Mouse (Mus musculus) CD4-positive helper T cell, adult 2 months (primary cell): ENCODE results near the gene Slc51b.

Experiments used
- DNase-seq: peaks from one replicate; pipeline ENCODE4 v3.0.0-alpha.2; 2012; ENCODE audit warnings: low read depth, missing footprints, low spot score

The Slc51b gene

DNA sequence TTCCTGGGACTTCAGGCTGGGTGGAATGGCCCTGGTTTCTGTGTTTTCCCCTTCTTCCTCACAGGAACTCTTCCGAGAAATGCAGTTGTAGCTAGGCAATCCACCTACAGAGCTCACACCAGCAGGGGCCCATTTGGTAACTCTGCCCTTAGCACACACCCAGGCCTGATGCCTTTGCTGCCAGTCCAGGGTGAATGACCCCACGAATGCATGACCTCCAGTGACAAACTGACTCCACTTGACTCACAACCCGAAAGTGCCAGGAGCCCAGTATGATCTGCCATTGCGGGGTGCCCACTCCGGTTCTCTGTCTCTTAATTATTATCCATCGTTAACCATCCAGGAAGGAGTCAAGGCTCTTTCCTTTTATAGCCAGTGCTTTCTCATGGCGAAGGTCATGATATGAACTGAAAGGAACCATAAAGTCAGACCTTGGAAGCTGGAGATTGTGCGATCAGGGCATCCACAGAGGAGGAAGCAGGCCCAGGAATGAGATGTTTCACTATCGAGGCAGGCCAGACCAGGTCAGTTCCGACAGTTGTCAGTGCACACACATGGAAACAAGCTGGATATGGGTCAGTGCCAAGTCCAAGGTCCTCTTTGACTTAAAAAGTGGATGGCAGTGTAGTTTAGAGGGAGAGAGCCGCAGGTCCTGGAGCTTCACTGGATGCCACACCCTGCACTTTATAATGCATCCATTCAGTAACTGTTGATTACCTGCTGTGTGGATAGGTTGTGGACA lies at the start of gene Slc51b:
Slc51b (minus strand) TSS at position 196 of the 742 bp plus-strand sequence.
- no peak for DNase-seq

DNA sequence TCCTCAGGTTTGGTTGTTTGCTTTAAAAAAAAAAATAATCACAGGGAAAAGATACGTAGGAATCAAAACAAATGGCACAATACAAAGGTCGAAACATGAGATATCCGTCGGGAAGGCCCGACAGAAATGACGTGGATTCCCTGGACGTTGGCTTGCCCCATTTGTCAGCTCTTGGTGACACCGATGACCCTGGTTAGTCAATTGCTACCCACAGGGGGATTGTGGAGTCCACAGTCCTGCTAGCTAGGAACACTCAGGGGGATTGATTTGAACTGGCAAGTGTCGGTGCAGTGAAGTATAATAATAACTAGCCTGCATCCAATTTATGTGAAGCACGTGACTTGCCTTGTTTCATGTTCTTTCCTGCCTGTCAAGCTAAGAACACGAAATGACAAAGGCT lies 44.9 kb upstream of the Slc51b start:
- DNase-seq, result no peak

- DNase-seq, result no peak
Measured at GRCm38 (mm10) chr9:65465241-65465640, 42.5 kb upstream of the Slc51b start.

DNA sequence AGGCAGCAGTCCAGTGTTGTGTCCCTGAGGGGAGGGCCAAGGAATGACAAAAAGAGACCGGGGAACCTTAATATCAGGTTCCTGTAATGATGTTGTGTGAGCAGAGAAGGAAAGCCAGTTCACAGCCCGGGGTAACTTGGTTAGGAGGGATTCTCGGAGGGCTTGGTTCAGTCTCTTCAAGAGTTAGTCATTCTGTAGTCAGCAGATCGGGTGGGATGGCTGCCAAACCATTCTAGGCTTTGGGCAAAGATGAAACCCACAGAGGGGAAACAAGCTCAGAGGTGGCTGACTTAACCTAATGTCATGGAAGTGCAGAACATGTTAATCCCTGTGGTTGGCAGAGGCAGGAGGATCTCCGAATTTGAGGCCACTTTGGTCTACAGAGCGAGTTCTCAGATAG lies 41.4 kb upstream of the Slc51b start:
- DNase-seq, result no peak

- no peak for DNase-seq
Measured at GRCm38 (mm10) chr9:65462544-65462943, 39.8 kb upstream of the Slc51b start.

GRCm38 (mm10) chr9:65460732-65461442 lies 38.1 kb upstream of the Slc51b start, which contains the start of gene Spg21:
Spg21 (plus strand) TSS chr9:65460947.
- peak; percentile 93 for DNase-seq

- no peak for DNase-seq
Measured at GRCm38 (mm10) chr9:65460198-65460597, 37.4 kb upstream of the Slc51b start.

- DNase-seq, result no peak
Measured at GRCm38 (mm10) chr9:65458975-65459374, 36.2 kb upstream of the Slc51b start.

DNA sequence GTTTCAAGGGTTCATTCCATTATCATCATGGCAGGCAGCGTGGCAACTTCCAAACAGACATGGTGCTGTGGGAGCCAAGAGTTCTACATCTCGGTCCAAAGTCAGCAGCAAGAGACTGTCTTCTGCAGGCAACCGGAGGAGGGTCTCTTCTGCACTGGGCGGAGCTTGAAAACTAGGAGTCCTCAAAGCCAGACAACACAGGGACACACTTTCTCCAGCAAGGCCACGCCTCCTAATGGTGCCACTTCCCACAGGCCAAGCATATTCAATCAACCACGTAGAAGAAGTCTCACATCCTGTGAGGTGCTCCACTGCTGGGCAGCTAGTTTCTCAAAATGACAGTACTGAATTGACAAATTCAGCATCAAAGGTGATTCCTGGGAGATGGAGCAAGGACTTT lies 25.2 kb upstream of the Slc51b start:
- DNase-seq, result no peak

GRCm38 (mm10) chr9:65444692-65445091 lies 21.9 kb upstream of the Slc51b start:
- DNase-seq, result no peak

DNA sequence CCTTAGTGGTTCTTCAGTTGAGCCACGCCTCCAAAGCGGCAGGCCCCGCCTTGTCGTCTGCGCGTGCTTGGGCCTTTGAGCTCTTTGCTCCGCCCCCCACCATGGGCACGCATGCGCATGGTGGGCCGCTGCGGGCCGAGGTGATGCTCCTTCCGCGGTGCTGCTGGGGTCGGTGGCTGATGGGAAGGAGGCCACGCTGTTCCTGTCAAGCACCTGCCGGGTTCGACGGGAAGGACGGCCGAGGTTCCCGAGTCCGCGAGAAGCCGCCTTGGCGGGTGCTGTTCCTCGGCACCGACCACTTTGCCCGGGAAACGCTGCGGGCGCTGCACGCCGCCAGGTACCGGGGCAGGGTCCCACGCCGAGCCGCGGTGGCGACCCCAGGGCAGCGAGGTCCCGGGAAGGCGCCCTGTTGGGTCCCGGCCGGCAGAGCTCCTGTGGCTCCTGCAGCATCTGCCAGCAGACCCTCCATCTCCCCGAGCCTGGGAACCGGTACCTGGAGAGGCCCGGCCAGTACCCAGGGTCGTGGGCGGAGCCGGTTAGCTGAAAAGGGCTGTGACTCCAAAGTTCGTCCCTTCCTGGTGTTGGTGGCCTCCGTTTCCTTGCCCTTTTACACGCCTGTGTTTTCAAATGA lies 13.0 kb upstream of the Slc51b start, which contains the start of gene Mtfmt:
Mtfmt (plus strand) TSS at position 112 of the 631 bp plus-strand sequence.
- peak; percentile 97 for DNase-seq

DNA sequence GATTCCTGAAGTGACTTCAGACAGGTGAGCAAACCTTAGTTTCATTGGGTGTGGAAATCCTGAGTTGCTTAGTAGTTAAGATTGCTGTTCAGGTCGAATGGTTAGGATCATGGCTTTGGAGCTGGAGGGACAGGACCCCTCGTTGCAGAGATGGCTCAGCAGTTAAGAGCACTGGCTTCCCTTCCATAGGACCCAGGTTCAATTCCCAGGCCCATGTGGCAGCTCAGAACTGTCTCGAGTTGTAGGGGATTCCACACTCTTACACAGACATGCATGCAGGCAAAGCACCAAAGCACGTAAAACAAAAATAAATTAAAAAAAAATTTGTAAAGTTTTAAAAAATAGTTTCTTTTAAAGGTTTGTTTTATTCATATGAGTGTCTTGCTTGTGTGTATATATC lies 12.5 kb upstream of the Slc51b start:
- DNase-seq, result no peak

- DNase-seq, result peak; percentile 53
Measured at GRCm38 (mm10) chr9:65434140-65434539, 11.4 kb upstream of the Slc51b start.

DNA sequence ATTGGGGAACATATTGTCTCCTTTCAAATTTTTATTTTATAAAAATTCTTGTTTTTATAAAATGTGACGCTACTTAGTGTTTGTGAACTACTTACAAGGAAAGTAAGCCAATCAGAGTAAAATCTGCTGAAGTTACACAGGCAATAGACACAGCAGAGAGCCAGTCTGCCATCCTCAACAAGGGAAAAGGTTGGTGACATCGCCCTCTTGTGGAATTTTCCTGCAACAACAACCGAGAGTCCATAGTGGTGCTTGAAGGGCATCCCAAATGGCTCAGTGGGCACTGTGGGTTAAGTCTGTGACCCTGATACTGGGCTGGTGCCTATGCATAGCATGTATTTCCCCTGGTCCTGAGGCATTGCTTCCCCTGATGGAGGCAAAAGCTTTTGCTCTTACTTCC lies 9.5 kb upstream of the Slc51b start:
- peak; percentile 67 for DNase-seq

GRCm38 (mm10) chr9:65430921-65431320 lies 8.2 kb upstream of the Slc51b start:
- DNase-seq, result no peak

DNA sequence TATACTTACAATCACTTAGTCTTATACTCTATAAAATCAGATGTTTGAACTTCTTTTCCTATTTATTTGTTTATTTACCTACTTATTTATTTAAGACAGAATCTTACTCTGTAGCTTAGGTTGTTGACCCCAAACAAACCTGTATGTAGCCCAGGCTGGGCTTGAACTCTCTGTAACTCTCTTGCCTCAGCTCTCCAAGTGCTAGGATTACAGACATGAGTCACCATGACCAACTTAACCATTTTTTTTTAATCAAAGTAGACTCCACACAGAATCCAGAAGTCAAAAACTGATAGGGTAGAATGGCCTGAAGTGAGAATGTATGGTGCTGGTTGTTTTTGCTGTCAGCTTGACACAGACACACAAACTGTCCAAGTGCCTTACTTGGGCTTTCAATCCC lies 7.6 kb upstream of the Slc51b start:
- no peak for DNase-seq

- DNase-seq, result no peak
Measured at GRCm38 (mm10) chr9:65428003-65428402, 5.2 kb upstream of the Slc51b start.

DNA sequence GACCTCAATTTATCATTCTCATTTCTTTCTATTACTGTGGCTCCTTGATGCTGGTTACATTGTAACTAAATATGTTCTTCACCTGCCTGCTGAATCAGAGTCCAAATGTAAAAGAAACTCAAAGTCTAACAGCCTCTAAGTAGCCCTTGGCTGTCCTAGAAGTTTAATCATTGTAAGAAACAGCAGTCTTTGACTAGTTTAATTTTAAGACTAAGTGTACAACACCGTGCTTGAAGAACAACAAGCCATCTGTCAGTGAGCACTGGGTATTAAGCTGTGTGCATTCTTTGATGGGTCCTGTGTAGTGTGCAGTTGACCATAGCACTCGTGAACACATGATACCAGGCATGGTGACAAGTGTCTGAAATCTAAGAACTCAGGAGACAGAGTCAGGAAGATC lies 4.8 kb upstream of the Slc51b start:
- DNase-seq, result no peak

- no peak for DNase-seq
Measured at GRCm38 (mm10) chr9:65424393-65424792, 1.6 kb upstream of the Slc51b start.

DNA sequence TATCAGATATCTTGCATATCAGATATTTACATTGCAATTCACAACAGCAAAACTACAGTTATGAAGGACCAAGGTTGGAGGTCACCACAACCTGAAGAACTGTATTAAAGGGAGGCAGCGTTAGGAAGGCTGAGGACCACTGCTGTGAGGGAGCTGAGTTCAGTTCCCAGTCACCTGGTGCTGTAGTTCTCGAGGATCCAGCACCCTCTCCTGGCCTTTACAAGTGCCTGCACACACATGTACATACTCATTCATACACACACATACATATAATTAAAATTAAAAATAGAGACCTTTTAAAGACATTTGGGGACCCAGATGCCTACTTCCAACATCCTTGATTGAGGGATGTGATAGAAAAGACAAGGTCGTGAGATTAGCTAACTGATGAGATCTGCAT lies 3.1 kb downstream of the Slc51b start:
- no peak for DNase-seq

DNA sequence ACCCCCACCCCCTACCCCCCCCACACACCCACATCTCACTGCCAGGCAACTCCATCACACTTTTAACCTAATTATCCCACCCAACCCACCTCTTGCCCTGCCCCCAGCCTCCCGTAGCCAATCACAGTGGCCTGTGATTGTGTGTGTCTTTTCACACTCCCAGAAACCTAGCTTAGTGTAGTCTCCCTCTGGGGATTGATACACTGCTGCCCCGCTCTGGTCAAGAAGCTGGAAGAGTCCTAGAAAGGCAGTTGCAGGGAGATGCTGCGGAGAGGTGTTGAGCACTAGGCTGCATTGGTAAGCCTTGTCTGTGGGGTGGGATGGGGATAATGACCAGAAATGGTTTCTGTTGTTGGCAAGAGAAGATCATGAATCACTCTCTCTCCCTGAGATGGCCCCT lies 5.0 kb downstream of the Slc51b start:
- no peak for DNase-seq

DNA sequence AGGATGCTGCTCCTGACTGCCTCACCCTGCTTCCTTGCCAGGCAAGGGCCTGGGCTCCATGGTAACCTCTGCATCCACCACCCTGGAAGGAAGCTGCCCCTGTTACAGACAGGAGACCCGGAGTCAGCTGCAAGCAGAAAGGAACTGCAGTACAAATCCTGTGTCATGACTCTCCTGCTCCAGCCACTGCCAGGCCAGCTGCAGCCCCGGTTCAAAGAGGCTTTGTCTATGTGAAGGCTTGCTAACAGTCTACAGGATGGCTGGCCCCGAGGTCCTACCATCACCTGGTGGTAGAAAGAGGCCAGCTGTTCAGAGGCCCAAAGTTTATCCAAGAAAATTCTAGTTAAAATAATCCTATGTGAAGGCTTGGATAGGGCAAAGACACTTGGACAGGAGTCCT lies 11.4 kb downstream of the Slc51b start:
- DNase-seq, result no peak

DNA sequence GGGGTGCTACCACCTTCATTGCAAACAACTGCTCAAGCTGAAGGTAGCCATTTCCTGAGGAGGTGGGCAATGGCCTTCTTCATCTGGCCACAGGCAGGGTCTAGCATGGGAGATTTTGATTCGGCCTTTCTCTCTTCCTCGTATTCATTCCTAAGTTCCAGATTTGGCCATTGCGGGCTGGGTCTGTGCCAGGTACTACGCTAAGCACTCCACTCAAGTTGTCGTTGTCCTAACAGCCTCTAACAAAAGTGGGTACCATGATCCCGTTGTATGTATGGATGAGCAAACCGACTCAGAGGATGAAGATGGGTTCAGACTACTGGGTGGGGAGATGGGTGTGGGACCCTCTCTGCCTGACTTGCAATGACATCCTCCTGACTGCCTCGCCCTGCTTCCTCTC lies 12.4 kb downstream of the Slc51b start:
- no peak for DNase-seq
